Mouse (Mus musculus): ENCODE data around the gene Tdp1. TPM values are rescaled to one million over a fixed set of nuclear protein-coding genes. Genes with fewer than 3 reads are reported as not detected.
A peak's percentile ranks its signal among the peaks of the same experiment; 100 is the strongest.

Tdp1 gene
- polyA plus RNA-seq, 1 experiment from 2014 or later: 30.5 TPM

DNA sequence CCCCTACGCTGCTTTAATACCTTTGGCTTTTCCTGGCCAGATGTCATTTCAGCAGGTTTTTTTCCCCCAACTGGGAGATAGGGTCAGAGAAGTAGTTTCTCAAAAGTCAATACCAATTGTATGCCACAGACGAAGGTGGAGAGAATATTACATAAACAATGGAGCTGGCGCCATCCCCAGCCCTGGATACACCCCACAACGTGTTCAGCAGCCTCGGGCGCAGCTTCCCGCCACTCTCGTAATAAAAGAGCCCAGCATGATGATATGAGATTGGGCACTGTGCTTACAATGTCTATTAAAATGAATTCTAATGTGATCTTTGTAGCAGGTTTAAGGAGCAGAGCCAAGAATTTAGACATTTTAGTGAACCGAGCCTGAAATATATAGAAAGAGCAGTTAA, 28.3 kb upstream of the Tdp1 start:
- ATAC-seq (replicated peaks; ENCODE audit: extremely low read depth, insufficient read depth, low FRiP score): no peak
- Histone ChIP-seq H3K27me3 (ENCODE audit: control insufficient read depth, insufficient read depth, low read length) (no peaks in the 10 kb centered on the region), H3K27ac (ENCODE audit: low read length) (no peak overlapping the region), H3K9me3 (replicated peaks; ENCODE audit: control insufficient read depth, low read length) (no peaks in the 10 kb centered on the region), H3K36me3 (ENCODE audit: control insufficient read depth, insufficient read depth) (no peaks in the 10 kb centered on the region), H3K4me1 (ENCODE audit: control insufficient read depth, insufficient read depth, low read length) (0 out of 2 replicates have a peak, but pooled peaks cover 3% of the 10 kb centered on the region), H3K4me2 (ENCODE audit: low read depth, low read length) (no peak overlapping the region), H3K9ac (ENCODE audit: low read length) (no peak overlapping the region), H3K4me3 (ENCODE audit: low read length) (no peak overlapping the region)
- 81% methylated on average over 9 of the region's 9 CpGs for WGBS

DNA sequence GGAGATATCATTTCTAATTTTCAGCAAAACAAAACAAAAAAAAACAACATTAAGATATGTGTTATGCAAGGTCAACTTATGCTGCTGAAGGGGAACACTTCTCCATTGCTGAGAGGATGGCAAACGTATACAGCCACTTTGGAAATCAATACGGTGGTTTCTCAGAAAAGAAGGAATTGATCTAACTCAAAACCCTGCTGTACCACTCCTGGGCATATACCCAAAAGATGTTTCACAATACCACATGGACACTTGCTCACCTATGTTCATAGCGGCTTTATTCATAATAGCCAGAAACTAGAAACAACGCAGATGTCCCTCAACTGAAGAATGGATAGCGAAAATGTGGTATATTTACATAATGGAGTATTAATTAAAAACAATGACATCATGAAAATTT, 25.7 kb upstream of the Tdp1 start:
- no peak overlapping the region for H3K27ac ChIP-seq (ENCODE audit: low read length)
- H3K9ac ChIP-seq (ENCODE audit: low read length): no peak overlapping the region
- H3K9me3 ChIP-seq (replicated peaks; ENCODE audit: control insufficient read depth, low read length): no peaks in the 10 kb centered on the region
- no peaks in the 10 kb centered on the region for H3K36me3 ChIP-seq (ENCODE audit: control insufficient read depth, insufficient read depth)
- no peak overlapping the region for H3K4me3 ChIP-seq (ENCODE audit: low read length)
- H3K27me3 ChIP-seq (ENCODE audit: control insufficient read depth, insufficient read depth, low read length): no peaks in the 10 kb centered on the region
- no peak overlapping the region for H3K4me2 ChIP-seq (ENCODE audit: low read depth, low read length)
- 97% methylated on average over 5 of the region's 5 CpGs for WGBS
- H3K4me1 ChIP-seq (ENCODE audit: control insufficient read depth, insufficient read depth, low read length): peaks cover 10% of the 10 kb centered on the region
- ATAC-seq (replicated peaks; ENCODE audit: extremely low read depth, insufficient read depth, low FRiP score): no peak

DNA sequence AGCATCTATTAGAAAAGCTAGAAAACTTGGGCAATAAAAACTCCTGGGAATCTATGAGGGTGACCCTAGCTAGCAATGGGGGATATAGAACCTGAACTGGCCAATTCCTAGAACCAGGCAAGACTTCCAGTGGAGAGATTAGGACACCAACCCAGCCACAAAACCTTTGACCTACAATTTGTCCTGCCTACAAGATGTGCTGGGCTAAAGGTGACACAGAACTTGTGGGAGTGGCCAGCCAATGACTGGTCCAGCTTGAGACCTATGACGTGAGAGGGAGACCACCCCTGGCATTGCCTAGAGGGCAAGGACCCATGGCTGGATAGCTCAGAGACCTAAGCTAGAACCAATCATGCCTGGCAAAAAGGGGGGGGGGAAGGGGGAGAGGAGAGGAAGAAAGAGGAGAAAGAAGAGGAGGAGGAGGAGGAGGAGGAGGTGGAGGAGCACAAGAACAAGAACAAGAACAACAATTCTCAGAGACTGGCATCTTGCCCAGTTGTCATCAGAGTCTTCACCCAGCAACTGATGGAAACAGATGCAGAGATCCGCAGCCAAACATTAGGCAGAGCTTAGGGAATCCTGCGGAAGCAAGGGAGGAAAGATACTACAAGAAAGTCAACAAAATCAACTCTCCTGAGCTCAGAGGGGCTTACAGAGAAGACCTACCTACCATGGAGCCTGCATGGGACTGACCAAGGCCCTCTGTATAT, 24.8 kb upstream of the Tdp1 start:
- Histone ChIP-seq H3K36me3 (ENCODE audit: control insufficient read depth, insufficient read depth) (no peaks in the 10 kb centered on the region), H3K4me3 (ENCODE audit: low read length) (no peak overlapping the region), H3K9ac (ENCODE audit: low read length) (no peak overlapping the region), H3K9me3 (replicated peaks; ENCODE audit: control insufficient read depth, low read length) (no peaks in the 10 kb centered on the region), H3K27ac (ENCODE audit: low read length) (no peak overlapping the region), H3K4me2 (ENCODE audit: low read depth, low read length) (no peak overlapping the region), H3K4me1 (ENCODE audit: control insufficient read depth, insufficient read depth, low read length) (peaks cover 10% of the 10 kb centered on the region), H3K27me3 (ENCODE audit: control insufficient read depth, insufficient read depth, low read length) (no peaks in the 10 kb centered on the region)
- WGBS: 79% methylated on average over 3 of the region's 3 CpGs
- ATAC-seq (replicated peaks; ENCODE audit: extremely low read depth, insufficient read depth, low FRiP score): no peak

DNA sequence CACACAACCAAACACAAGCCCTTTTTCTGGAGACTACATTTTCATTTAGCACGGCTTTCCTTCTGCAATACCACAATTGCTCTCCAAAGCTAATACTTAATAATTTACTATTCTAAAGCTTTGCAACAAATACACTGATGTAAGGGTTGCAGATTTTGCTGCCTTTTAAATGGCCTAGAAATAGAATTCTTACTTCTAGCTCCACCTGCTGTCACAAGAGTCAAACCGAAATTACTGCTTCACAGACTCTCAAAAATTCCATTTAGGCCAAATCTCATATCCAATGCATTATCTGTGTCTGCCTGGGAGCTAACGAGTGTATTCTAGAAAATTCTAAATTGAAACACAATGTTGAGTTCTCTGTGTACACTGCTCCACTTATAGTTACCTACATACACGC, 23.3 kb upstream of the Tdp1 start:
- Histone ChIP-seq H3K9ac (ENCODE audit: low read length) (no peak overlapping the region), H3K4me2 (ENCODE audit: low read depth, low read length) (no peak overlapping the region), H3K9me3 (replicated peaks; ENCODE audit: control insufficient read depth, low read length) (no peaks in the 10 kb centered on the region), H3K4me1 (ENCODE audit: control insufficient read depth, insufficient read depth, low read length) (peaks cover 7% of the 10 kb centered on the region), H3K27ac (ENCODE audit: low read length) (no peak overlapping the region), H3K4me3 (ENCODE audit: low read length) (no peak overlapping the region), H3K27me3 (ENCODE audit: control insufficient read depth, insufficient read depth, low read length) (no peaks in the 10 kb centered on the region), H3K36me3 (ENCODE audit: control insufficient read depth, insufficient read depth) (no peaks in the 10 kb centered on the region)
- no peak for ATAC-seq (replicated peaks; ENCODE audit: extremely low read depth, insufficient read depth, low FRiP score)
- 68% methylated on average over 4 of the region's 4 CpGs for WGBS

DNA sequence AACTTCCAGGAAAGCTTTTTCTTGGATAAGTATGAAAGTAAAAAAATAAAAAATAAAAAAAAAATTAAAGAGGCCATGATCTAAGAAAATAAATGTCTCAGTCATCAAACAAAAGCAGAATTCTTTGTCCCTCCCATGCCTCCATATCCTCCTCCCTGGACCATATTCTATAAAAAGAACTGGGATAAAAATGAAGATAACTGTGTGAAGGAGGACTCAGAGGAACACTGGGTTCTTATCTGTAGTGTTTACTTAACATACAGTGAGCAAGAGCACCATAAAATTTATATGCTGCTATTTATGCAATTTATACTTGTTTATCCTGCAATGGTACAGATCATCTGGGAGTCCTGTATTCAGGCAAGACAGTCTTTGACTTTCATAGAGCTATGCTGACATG, 19.7 kb upstream of the Tdp1 start:
- H3K36me3 ChIP-seq (ENCODE audit: control insufficient read depth, insufficient read depth): no peaks in the 10 kb centered on the region
- H3K9ac ChIP-seq (ENCODE audit: low read length): no peak overlapping the region
- no peaks in the 10 kb centered on the region for H3K9me3 ChIP-seq (replicated peaks; ENCODE audit: control insufficient read depth, low read length)
- H3K4me3 ChIP-seq (ENCODE audit: low read length): no peak overlapping the region
- H3K4me2 ChIP-seq (ENCODE audit: low read depth, low read length): no peak overlapping the region
- H3K27ac ChIP-seq (ENCODE audit: low read length): no peak overlapping the region
- no peaks in the 10 kb centered on the region for H3K27me3 ChIP-seq (ENCODE audit: control insufficient read depth, insufficient read depth, low read length)
- no peak for ATAC-seq (replicated peaks; ENCODE audit: extremely low read depth, insufficient read depth, low FRiP score)
- peaks cover 7% of the 10 kb centered on the region for H3K4me1 ChIP-seq (ENCODE audit: control insufficient read depth, insufficient read depth, low read length)

DNA sequence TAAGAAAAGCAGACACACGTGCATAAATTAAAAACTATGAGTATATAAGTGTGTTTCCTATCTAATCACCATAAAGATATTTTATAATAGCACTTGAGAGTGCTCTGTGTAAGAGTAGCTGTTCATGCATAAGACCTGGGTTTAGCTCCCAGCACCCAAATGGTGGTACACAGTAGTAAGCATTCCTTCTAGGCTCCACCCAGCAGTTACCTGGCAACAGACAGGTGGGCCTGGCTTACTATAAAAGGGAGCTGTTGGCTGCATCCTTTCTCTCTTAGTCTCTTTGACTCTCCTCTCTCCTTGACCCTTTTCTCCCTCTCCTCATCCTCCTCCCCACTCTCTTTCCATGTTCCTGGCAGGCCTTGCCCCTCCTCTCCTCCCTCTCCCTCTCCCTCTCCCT, 15.5 kb upstream of the Tdp1 start:
- Histone ChIP-seq H3K9me3 (replicated peaks; ENCODE audit: control insufficient read depth, low read length) (no peaks in the 10 kb centered on the region), H3K4me3 (ENCODE audit: low read length) (no peak overlapping the region), H3K9ac (ENCODE audit: low read length) (no peak overlapping the region), H3K4me1 (ENCODE audit: control insufficient read depth, insufficient read depth, low read length) (no peaks in the 10 kb centered on the region), H3K27ac (ENCODE audit: low read length) (no peak overlapping the region), H3K36me3 (ENCODE audit: control insufficient read depth, insufficient read depth) (no peaks in the 10 kb centered on the region), H3K4me2 (ENCODE audit: low read depth, low read length) (no peak overlapping the region), H3K27me3 (ENCODE audit: control insufficient read depth, insufficient read depth, low read length) (no peaks in the 10 kb centered on the region)
- ATAC-seq (replicated peaks; ENCODE audit: extremely low read depth, insufficient read depth, low FRiP score): no peak
- WGBS: 77% methylated on average over 1 of the region's 1 CpGs

DNA sequence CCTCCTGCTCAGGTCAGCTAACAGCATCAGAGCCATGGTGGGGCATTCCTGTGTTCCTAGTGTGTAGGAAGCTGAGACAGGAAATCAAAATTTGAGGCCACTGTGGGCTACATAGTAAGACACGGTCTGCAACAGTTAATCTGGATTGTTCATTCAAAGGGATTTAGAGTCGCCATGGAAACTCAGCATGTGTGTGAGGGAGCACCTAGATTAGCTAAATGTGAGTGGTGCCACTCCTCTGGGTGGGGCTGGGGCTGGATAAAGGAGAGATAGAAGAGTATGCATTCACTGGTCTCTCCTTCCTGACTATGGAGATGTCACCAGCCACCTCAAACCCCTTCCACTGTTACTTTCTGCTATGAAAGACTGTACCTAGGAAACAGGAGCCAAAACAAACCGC, 10.9 kb upstream of the Tdp1 start:
- Histone ChIP-seq H3K27ac (ENCODE audit: low read length) (no peak overlapping the region), H3K4me2 (ENCODE audit: low read depth, low read length) (no peak overlapping the region), H3K9me3 (replicated peaks; ENCODE audit: control insufficient read depth, low read length) (peaks cover 2% of the 10 kb centered on the region; the same call in 1 of the 2 replicates), H3K36me3 (ENCODE audit: control insufficient read depth, insufficient read depth) (no peaks in the 10 kb centered on the region), H3K9ac (ENCODE audit: low read length) (no peak overlapping the region), H3K4me1 (ENCODE audit: control insufficient read depth, insufficient read depth, low read length) (no peaks in the 10 kb centered on the region), H3K27me3 (ENCODE audit: control insufficient read depth, insufficient read depth, low read length) (no peaks in the 10 kb centered on the region), H3K4me3 (ENCODE audit: low read length) (no peak overlapping the region)
- no peak for ATAC-seq (replicated peaks; ENCODE audit: extremely low read depth, insufficient read depth, low FRiP score)
- WGBS: 60% methylated on average over 3 of the region's 3 CpGs

DNA sequence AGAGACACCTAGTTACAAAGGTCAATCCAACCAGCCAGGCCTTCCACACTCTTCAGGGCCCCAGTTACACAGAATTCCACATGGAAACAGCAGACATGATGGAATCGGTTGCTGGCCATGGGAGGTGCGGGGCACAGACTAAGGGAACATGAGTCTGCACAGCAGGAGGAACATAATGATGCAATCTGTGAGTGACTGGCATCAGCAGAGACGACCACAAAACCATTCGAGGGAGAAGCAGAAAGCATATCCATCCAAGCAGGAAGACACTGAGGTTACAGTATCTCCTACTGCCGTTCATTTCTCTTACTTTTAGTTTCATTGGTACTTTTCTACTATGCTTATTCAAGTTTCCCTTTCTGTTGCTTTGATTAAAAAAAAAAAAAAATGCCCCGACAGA, 9.7 kb upstream of the Tdp1 start:
- Histone ChIP-seq H3K4me2 (ENCODE audit: low read depth, low read length) (no peak overlapping the region), H3K9ac (ENCODE audit: low read length) (no peak overlapping the region), H3K27me3 (ENCODE audit: control insufficient read depth, insufficient read depth, low read length) (no peaks in the 10 kb centered on the region), H3K4me1 (ENCODE audit: control insufficient read depth, insufficient read depth, low read length) (no peaks in the 10 kb centered on the region), H3K36me3 (ENCODE audit: control insufficient read depth, insufficient read depth) (no peaks in the 10 kb centered on the region), H3K4me3 (ENCODE audit: low read length) (no peak overlapping the region), H3K9me3 (replicated peaks; ENCODE audit: control insufficient read depth, low read length) (peaks cover 2% of the 10 kb centered on the region; the same call in 1 of the 2 replicates), H3K27ac (ENCODE audit: low read length) (no peak overlapping the region)
- ATAC-seq (replicated peaks; ENCODE audit: extremely low read depth, insufficient read depth, low FRiP score): no peak
- WGBS: 77% methylated on average over 6 of the region's 6 CpGs

DNA sequence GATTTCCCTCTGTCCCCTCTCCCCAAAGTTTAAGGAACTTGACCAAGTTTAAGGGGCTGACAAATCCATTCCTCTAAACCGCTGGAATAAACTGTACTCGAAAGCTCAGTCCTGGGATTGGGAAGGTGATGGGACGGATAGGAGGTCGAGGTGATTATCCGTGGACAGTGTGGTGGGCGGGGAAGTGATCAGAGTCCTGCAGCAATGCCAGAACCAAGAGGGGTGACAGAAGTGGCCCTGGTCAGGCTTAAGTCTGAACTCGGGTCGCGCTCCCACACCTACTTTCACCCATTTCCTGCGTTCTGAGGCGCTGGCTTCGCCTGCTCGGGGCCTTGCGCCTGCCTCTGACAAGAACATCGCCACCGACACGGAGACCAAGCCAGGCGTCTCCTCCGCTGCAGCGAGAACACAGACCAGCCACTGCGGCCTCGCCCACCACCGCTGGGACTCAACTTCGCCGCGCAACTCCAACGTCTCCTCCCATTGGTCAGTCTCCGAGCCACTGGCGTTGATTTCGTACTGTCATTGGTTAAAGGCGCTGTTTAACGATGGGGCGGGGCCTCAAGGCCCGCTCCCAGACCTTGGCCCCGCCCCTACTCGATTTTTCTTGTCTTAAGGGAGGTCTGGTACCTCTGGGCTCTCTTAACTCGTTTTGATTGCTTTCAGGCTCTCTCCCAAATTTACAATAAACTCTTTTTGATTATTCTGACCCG, 1.2 kb upstream of the Tdp1 start:
- Histone ChIP-seq H3K4me1 (ENCODE audit: control insufficient read depth, insufficient read depth, low read length) (peaks cover 15% of the 10 kb centered on the region), H3K27ac (ENCODE audit: low read length) (peak overlapping the region; percentile 95; the same call in 1 of the 2 replicates), H3K9me3 (replicated peaks; ENCODE audit: control insufficient read depth, low read length) (no peaks in the 10 kb centered on the region), H3K36me3 (ENCODE audit: control insufficient read depth, insufficient read depth) (no peaks in the 10 kb centered on the region), H3K27me3 (ENCODE audit: control insufficient read depth, insufficient read depth, low read length) (no peaks in the 10 kb centered on the region), H3K4me2 (ENCODE audit: low read depth, low read length) (peak overlapping the region; percentile 63), H3K4me3 (ENCODE audit: low read length) (peak overlapping the region; percentile 69), H3K9ac (ENCODE audit: low read length) (peak overlapping the region; percentile 81)
- under 1% methylated on average over 38 of the region's 38 CpGs for WGBS
- ATAC-seq (replicated peaks; ENCODE audit: extremely low read depth, insufficient read depth, low FRiP score): peak; percentile 91
